Mouse (Mus musculus) gastrocnemius, postnatal 25 days (tissue): ENCODE measurements around the gene Dlec1. TPM values are rescaled to one million over a fixed set of nuclear protein-coding genes. Genes with fewer than 3 reads are reported as not detected.

Experiments
- total RNA-seq, 2 experiments: library from RNA; stranded (reverse); gene quantifications; 1 replicate in 1 of 2; 2 replicates in 1 of 2; pipeline ENCODE4 v1.2.3; 2021

The Dlec1 gene
- total RNA-seq, 2 experiments from 2014 or later: 0.05 TPM; not detected in 1

Other genes with a start within 250 kb of the Dlec1 start
- gene Ctdspl, start 176.0 kb upstream of the Dlec1 start, total RNA-seq: 1 to 10 TPM; 5.5 to 8.6 TPM
- under 1 TPM; 0.23 to 0.27 TPM for gene Vill, start 49.7 kb upstream of the Dlec1 start, total RNA-seq
- 1 to 10 TPM; 8.5 to 8.6 TPM for gene Plcd1, start 9.0 kb upstream of the Dlec1 start, total RNA-seq
- gene Acaa1b, start 54.6 kb downstream of the Dlec1 start, total RNA-seq: 1 to 10 TPM in 1 of 2 experiments, under 1 TPM in 1; 0.49 to 2.6 TPM
- not detected for gene Gm47289, start 56.7 kb downstream of the Dlec1 start, total RNA-seq
- not detected for gene Slc22a13, start 106.6 kb downstream of the Dlec1 start, total RNA-seq
- gene Oxsr1, start 219.9 kb downstream of the Dlec1 start, total RNA-seq: 10 to 100 TPM; 42.5 to 43.1 TPM
- gene Acaa1a, start 237.2 kb downstream of the Dlec1 start, total RNA-seq: 10 to 100 TPM; 38.3 to 40.9 TPM
- gene Myd88, start 238.9 kb downstream of the Dlec1 start, total RNA-seq: 1 to 10 TPM; 4.3 to 5.0 TPM